Mouse (Mus musculus) midbrain, embryonic 10.5 days (tissue): Measurements from ENCODE around the gene Cntnap5c. TPM values are rescaled to one million over a fixed set of nuclear protein-coding genes. Genes with fewer than 3 reads are reported as not detected.
"Not testable (repeated sequence)": the region's sequence is repeated elsewhere in the genome, so short reads cannot be mapped to it uniquely, and the experiment has no call there.

Experiments used
- DNase-seq: peaks from one replicate; pipeline ENCODE4 v3.0.0-alpha.2; 2017; ENCODE audit warnings: low spot score
- H3K27ac ChIP-seq: fragments of 300-500 bp; sonication (generic); replicated peaks from 2 replicates; pipeline ENCODE4 v1.5.1; 2016; ENCODE audit warnings: mild to moderate bottlenecking
- H3K27me3 ChIP-seq: fragments of 300-500 bp; sonication (generic); 2 replicates; pipeline ENCODE4 v1.6.1; 2016; ENCODE audit warnings: low read depth, mild to moderate bottlenecking; ENCODE audit not compliant: poor library complexity, severe bottlenecking
- H3K36me3 ChIP-seq: fragments of 300-500 bp; sonication (generic); 2 replicates; pipeline ENCODE4 v1.6.1; 2016; ENCODE audit warnings: mild to moderate bottlenecking, moderate library complexity
- H3K4me1 ChIP-seq: fragments of 300-500 bp; sonication (generic); 2 replicates; pipeline ENCODE4 v1.6.1; 2016
- H3K4me3 ChIP-seq: fragments of 300-500 bp; sonication (generic); 2 replicates; pipeline ENCODE4 v1.5.1; 2016; ENCODE audit warnings: mild to moderate bottlenecking, moderate library complexity
- H3K9me3 ChIP-seq: fragments of 300-500 bp; sonication (generic); replicated peaks from 2 replicates; pipeline ENCODE4 v1.6.1; 2016; ENCODE audit warnings: mild to moderate bottlenecking
- WGBS: fragments of 180-500 bp; shearing (Covaris S2); methylation state at CpG from one replicate; pipeline ENCODE4 v1.1.7; 2016; 5-methylcytosine and 5-hydroxymethylcytosine counted together
- polyA plus RNA-seq: library from polyadenylated mRNA; unstranded; fragments of >200 nt; fragmentation: Nextera tagmentation; extraction: Ambion mirVana; gene quantifications from 2 replicates; pipeline ENCODE4 v1.2.1, GENCODE M21; 2016

Gene Cntnap5c
- 0.12 TPM in 1 of 2 replicates, not detected in the other for polyA plus RNA-seq

DNA sequence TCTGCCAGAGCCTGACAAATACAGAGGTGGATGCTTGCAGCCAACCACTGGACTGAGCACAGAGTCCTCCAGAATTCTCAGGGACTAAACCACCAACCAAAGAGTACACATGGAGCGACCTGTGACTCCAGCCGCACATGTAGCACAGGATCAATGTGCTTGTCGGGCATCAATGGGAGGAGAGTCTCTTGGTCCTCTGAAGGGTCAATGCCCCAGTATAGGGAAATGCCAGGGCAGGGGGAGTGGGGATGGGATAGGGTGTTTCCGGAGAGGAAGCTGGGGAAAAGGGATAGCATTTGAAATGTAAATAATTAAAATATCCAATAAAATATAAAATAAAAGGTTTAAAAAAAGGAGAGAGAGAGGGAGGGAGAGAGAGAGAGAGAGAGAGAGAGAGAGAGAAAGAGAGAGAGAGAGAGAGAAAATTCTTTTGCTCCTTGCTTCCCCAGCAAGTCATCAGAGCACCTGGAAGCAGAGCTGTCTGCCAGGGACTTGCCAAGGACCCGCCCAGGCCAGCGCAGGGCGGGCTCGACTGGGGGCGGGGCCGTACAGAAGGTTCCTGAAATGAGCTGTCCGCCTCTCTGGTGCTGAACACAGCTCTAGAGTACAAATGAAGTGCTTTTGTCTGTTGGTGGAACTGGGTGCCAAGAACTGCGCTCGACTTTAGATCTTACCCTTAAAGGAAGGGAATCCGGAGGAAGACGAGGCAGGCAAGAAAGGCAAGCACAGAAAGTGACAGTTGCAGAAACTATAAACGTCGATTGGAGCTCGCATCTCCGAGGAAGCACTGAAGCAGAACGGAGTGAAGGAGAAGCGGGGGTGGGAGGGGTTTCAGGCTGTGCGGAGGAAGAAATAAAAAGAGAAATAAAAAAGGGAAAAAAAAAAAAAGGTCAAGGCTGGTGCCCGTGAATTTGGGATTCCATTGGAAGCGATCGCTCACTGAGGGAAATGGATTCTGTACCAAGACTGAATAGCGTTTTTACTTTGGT lies at the start of gene Cntnap5c:
Gene Cntnap5c (plus strand): TSS at position 949 of the 989 bp plus-strand sequence.
- H3K36me3 ChIP-seq, result no peaks in the 10 kb centered on the region
- no peak within 1 kb of the TSS for H3K27ac ChIP-seq
- H3K4me1 ChIP-seq, result peaks cover 9% of the 10 kb centered on the region; the same call in 1 of the 2 replicates
- peak within 1 kb of the TSS; percentile 39 for H3K4me3 ChIP-seq
- 21% methylated on average over 26 of the region's 26 CpGs for WGBS
- no peaks in the 10 kb centered on the region for H3K27me3 ChIP-seq
- DNase-seq, result peak; percentile 68
- H3K9me3 ChIP-seq, result no peaks in the 10 kb centered on the region

- Histone ChIP-seq H3K36me3 (no peaks in the 10 kb centered on the region), H3K9me3 (no peaks in the 10 kb centered on the region), H3K4me1 (no peaks in the 10 kb centered on the region), H3K4me3 (no peak within 1 kb of the TSS), H3K27me3 (no peaks in the 10 kb centered on the region), H3K27ac (no peak within 1 kb of the TSS)
- DNase-seq, result no peak
- WGBS, result 88% methylated on average over 5 of the region's 5 CpGs
Measured at GRCm38 (mm10) chr17:57742119-57742518, 27.3 kb upstream of the Cntnap5c start, which contains the start of gene Gm21834. Gm21834 (minus strand) TSS chr17:57742219.

- H3K36me3 ChIP-seq, result no peaks in the 10 kb centered on the region
- H3K27ac ChIP-seq, result no peak overlapping the region
- no peaks in the 10 kb centered on the region for H3K4me1 ChIP-seq
- no peak overlapping the region for H3K4me3 ChIP-seq
- no peaks in the 10 kb centered on the region for H3K27me3 ChIP-seq
- 68% methylated on average over 1 of the region's 1 CpGs for WGBS
- DNase-seq, result no peak
- no peaks in the 10 kb centered on the region for H3K9me3 ChIP-seq
Measured at GRCm38 (mm10) chr17:57758033-57758432, 11.3 kb upstream of the Cntnap5c start.

DNA sequence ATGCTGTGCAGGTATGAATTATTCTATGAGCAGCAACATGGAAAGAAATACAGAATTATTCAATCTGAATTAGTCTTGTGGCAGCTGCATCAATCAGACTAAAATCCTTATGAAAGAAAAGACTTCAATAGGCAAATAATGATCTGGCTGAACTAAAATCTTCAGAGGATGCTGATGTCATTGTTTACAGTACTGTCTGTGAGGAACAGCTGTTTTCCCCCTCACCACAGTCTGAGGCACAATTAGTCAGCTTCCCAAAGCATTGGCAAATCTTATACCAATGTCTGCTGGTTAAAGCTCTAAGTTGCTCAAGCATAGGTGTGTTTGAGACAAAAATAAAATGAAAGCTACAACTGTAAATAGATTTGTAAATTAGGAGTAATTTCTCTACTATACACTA lies 2.1 kb upstream of the Cntnap5c start:
- Histone ChIP-seq H3K4me3 (no peak overlapping the region), H3K4me1 (peaks cover 9% of the 10 kb centered on the region; the same call in 1 of the 2 replicates), H3K9me3 (no peaks in the 10 kb centered on the region), H3K36me3 (no peaks in the 10 kb centered on the region), H3K27me3 (no peaks in the 10 kb centered on the region), H3K27ac (no peak overlapping the region)
- no peak for DNase-seq

GRCm38 (mm10) chr17:57770904-57771303 lies 1.5 kb downstream of the Cntnap5c start:
- Histone ChIP-seq H3K9me3 (no peaks in the 10 kb centered on the region), H3K4me1 (peaks cover 9% of the 10 kb centered on the region; the same call in 1 of the 2 replicates), H3K27me3 (no peaks in the 10 kb centered on the region), H3K27ac (no peak overlapping the region), H3K4me3 (no peak overlapping the region), H3K36me3 (no peaks in the 10 kb centered on the region)
- DNase-seq, result no peak
- WGBS, result 24% methylated on average over 4 of the region's 4 CpGs

DNA sequence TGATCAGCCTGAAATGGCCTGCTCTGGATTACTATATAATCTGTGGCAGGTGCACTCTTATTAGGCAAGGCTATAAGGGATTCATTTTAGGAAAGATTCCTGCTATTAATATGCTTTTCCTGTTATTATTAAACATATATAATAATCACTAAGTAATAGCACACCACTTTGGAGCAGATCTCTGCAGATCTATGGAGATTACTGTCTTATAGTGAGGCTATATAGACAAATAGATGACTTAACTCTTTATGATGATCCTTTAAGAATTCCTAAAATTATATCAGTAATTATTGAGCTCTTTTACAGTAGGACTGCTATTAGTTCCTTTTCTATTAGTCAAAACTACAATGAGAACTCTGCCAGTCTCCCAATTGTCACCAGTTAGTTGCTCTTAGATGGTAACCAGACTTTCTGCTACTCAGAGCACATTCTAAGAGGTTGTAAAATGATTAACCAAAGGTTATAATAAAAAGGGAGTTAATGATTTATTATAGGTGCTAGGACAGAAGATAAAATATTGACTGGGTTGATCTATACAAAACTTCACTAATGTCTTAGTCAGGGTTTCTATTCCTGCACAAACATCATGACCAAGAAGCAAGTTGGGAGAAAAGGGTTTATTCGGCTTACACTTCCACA lies 18.9 kb downstream of the Cntnap5c start:
- no peak overlapping the region for H3K4me3 ChIP-seq
- no peak overlapping the region for H3K27ac ChIP-seq
- WGBS, result 86% methylated on average over 1 of the region's 1 CpGs
- no peaks in the 10 kb centered on the region for H3K36me3 ChIP-seq
- no peaks in the 10 kb centered on the region for H3K27me3 ChIP-seq
- no peaks in the 10 kb centered on the region for H3K4me1 ChIP-seq
- DNase-seq, result no peak
- peaks cover 6% of the 10 kb centered on the region for H3K9me3 ChIP-seq

DNA sequence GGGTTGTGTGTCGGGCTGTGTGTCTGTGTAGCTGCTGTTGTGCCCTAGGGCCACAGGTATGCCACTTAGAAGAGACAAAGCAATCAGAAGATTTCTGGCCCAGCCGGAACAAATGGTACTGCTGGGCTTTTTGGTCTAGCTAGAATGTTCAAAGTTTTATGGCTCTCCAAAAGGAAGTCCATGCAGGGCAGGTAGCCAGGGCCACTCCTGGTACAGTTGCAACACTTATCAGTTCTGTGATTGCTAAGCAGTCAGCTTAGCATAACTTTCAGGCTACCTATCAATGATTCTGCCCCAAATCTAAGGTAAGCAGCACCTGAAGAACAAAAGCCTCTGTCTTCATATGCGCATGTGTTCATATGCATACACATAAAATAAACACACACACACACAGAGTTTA lies 26.0 kb downstream of the Cntnap5c start:
- WGBS, result 92% methylated on average over 3 of the region's 3 CpGs
- Histone ChIP-seq H3K27me3 (no peaks in the 10 kb centered on the region), H3K9me3 (no peaks in the 10 kb centered on the region), H3K4me3 (no peak overlapping the region), H3K4me1 (peaks cover 6% of the 10 kb centered on the region), H3K27ac (no peak overlapping the region), H3K36me3 (no peaks in the 10 kb centered on the region)
- no peak for DNase-seq

DNA sequence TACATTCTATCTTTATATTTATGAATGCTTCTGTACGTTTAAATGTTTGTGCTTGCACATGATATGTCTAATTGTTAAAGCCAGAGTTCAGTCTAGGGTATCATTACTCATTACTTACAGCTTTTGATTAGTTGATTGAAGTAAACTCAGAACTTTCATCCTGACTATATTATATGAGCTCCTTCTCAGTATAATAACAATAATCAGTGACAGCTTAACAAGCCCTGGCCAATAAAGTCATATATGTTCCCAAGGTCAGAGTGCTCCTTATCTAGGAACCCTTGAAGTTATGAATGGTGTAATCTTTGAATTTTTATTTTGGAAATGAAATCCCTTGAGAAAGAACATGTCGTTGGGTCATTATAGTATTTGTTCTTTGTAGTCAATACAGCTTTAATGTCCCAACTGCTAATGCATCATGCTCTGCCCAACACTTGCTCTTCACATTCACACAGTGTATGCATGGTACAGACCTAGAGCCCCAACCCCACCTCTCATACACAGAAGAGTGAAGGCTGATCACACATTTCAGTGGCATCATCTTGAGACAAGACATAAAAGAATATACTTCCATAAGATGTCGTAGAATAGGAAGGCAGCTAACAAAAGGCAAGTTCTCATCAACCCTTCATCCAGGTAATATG lies 27.4 kb downstream of the Cntnap5c start:
- WGBS, result 91% methylated on average over 3 of the region's 3 CpGs
- no peaks in the 10 kb centered on the region for H3K9me3 ChIP-seq
- DNase-seq, result no peak
- H3K4me3 ChIP-seq, result no peak overlapping the region
- no peak overlapping the region for H3K27ac ChIP-seq
- H3K27me3 ChIP-seq, result no peaks in the 10 kb centered on the region
- H3K36me3 ChIP-seq, result no peaks in the 10 kb centered on the region
- H3K4me1 ChIP-seq, result peaks cover 6% of the 10 kb centered on the region

GRCm38 (mm10) chr17:57799414-57799985 lies 30.1 kb downstream of the Cntnap5c start:
- Histone ChIP-seq H3K36me3 (no peaks in the 10 kb centered on the region), H3K27ac (no peak overlapping the region), H3K4me1 (peaks cover 6% of the 10 kb centered on the region), H3K27me3 (no peaks in the 10 kb centered on the region), H3K4me3 (no peak overlapping the region), H3K9me3 (no peaks in the 10 kb centered on the region)
- DNase-seq, result no peak
- 59% methylated on average over 3 of the region's 3 CpGs for WGBS

- no peak for DNase-seq
- no peak overlapping the region for H3K4me3 ChIP-seq
- no peaks in the 10 kb centered on the region for H3K36me3 ChIP-seq
- peaks cover 6% of the 10 kb centered on the region for H3K4me1 ChIP-seq
- WGBS, result 87% methylated on average over 1 of the region's 1 CpGs
- no peak overlapping the region for H3K27ac ChIP-seq
- H3K9me3 ChIP-seq, result no peaks in the 10 kb centered on the region
- H3K27me3 ChIP-seq, result no peaks in the 10 kb centered on the region
Measured at GRCm38 (mm10) chr17:57801180-57801579, 31.8 kb downstream of the Cntnap5c start.

GRCm38 (mm10) chr17:57837090-57837971 lies 68.0 kb downstream of the Cntnap5c start:
- Histone ChIP-seq H3K4me3 (no peak overlapping the region), H3K4me1 (no peaks in the 10 kb centered on the region), H3K36me3 (no peaks in the 10 kb centered on the region), H3K27me3 (no peaks in the 10 kb centered on the region), H3K9me3 (no peaks in the 10 kb centered on the region), H3K27ac (no peak overlapping the region)
- no peak for DNase-seq

- no CpG with 5 or more reads among the region's 4 CpGs for WGBS
Measured at GRCm38 (mm10) chr17:57855811-57856210, 86.4 kb downstream of the Cntnap5c start.

More at GRCm38 (mm10) chr17:57855811-57856210, 86.4 kb downstream of the Cntnap5c start:
- not testable (repeated sequence) for DNase-seq, H3K36me3 ChIP-seq, H3K27me3 ChIP-seq, H3K4me3 ChIP-seq, H3K27ac ChIP-seq, H3K9me3 ChIP-seq, H3K4me1 ChIP-seq
